In genomic region chr8:82317446-82317845, GRCm38 (mm10) we compare ENCODE assay signal across 28 mouse cellular contexts.
"Had no signal": no experiment of that assay in that cellular context is flagged by ENCODE, and none has a peak within 500 bp of the region (broad histone marks: within the 10 kb centered on the region; RNA-seq: fewer than 3 reads in every experiment).

No protein-coding gene starts in this region.

- H3K4me1 ChIP-seq: limb, embryonic 10.5 days; limb, embryonic 12.5 days; limb, embryonic 13.5 days; limb, embryonic 15.5 days; liver, embryonic 12.5 days; liver, embryonic 13.5 days; liver, embryonic 15.5 days; lung, embryonic 15.5 days; midbrain, embryonic 10.5 days; midbrain, embryonic 12.5 days; midbrain, embryonic 13.5 days; midbrain, embryonic 15.5 days had no signal

- DNase-seq: left cerebral cortex, postnatal 4 days; liver; liver, embryonic 13.5 days; liver, postnatal 0 days; lung, adult 18-20 months; lung, adult 2 months; lung, embryonic 14.5 days; lung, postnatal 10 days; lung, postnatal 14 days; lung, postnatal 36 days; lung, postnatal 4 days; midbrain, embryonic 14.5 days had no signal

- H3K27ac ChIP-seq: left cerebral cortex, adult 2 months; limb, embryonic 10.5 days; limb, embryonic 12.5 days; limb, embryonic 13.5 days; limb, embryonic 15.5 days; liver, embryonic 12.5 days; liver, embryonic 13.5 days; liver, embryonic 14.5 days; liver, embryonic 15.5 days; lung, embryonic 15.5 days; macrophage; midbrain, embryonic 10.5 days; midbrain, embryonic 12.5 days; midbrain, embryonic 13.5 days; midbrain, embryonic 15.5 days had no signal

- H3K9ac ChIP-seq: limb, embryonic 12.5 days; limb, embryonic 13.5 days; limb, embryonic 15.5 days; liver, embryonic 12.5 days; liver, embryonic 13.5 days; liver, embryonic 14.5 days; liver, embryonic 15.5 days; liver, postnatal 0 days; lung, embryonic 14.5 days; lung, embryonic 15.5 days; midbrain, embryonic 12.5 days; midbrain, embryonic 13.5 days; midbrain, embryonic 15.5 days had no signal

- H3K9me3 ChIP-seq: limb, embryonic 10.5 days; limb, embryonic 12.5 days; limb, embryonic 13.5 days; limb, embryonic 15.5 days; liver, embryonic 12.5 days; liver, embryonic 13.5 days; liver, embryonic 15.5 days; lung, embryonic 15.5 days; megakaryocyte, embryonic 14.5 days; midbrain, embryonic 10.5 days; midbrain, embryonic 12.5 days; midbrain, embryonic 13.5 days; midbrain, embryonic 15.5 days had no signal

- H3K36me3 ChIP-seq: limb, embryonic 10.5 days; limb, embryonic 12.5 days; limb, embryonic 13.5 days; limb, embryonic 15.5 days; liver, embryonic 12.5 days; liver, embryonic 13.5 days; liver, embryonic 15.5 days; lung, embryonic 15.5 days; midbrain, embryonic 10.5 days; midbrain, embryonic 12.5 days; midbrain, embryonic 13.5 days; midbrain, embryonic 15.5 days had no signal

- H3K27me3 ChIP-seq: limb, embryonic 12.5 days; limb, embryonic 13.5 days; limb, embryonic 15.5 days; liver, embryonic 12.5 days; liver, embryonic 13.5 days; liver, embryonic 15.5 days; lung, embryonic 15.5 days; megakaryocyte, embryonic 14.5 days; midbrain, embryonic 12.5 days; midbrain, embryonic 13.5 days; midbrain, embryonic 15.5 days had no signal

- H3K4me3 ChIP-seq: left cerebral cortex, adult 2 months; limb, embryonic 10.5 days; limb, embryonic 12.5 days; limb, embryonic 13.5 days; limb, embryonic 15.5 days; liver, embryonic 12.5 days; liver, embryonic 13.5 days; liver, embryonic 15.5 days; lung, embryonic 15.5 days; megakaryocyte, embryonic 14.5 days; midbrain, embryonic 10.5 days; midbrain, embryonic 12.5 days; midbrain, embryonic 13.5 days; midbrain, embryonic 15.5 days; myocyte had no signal
